Comparison of ENCODE assay signal across 8 mouse cellular contexts in the genomic region with DNA sequence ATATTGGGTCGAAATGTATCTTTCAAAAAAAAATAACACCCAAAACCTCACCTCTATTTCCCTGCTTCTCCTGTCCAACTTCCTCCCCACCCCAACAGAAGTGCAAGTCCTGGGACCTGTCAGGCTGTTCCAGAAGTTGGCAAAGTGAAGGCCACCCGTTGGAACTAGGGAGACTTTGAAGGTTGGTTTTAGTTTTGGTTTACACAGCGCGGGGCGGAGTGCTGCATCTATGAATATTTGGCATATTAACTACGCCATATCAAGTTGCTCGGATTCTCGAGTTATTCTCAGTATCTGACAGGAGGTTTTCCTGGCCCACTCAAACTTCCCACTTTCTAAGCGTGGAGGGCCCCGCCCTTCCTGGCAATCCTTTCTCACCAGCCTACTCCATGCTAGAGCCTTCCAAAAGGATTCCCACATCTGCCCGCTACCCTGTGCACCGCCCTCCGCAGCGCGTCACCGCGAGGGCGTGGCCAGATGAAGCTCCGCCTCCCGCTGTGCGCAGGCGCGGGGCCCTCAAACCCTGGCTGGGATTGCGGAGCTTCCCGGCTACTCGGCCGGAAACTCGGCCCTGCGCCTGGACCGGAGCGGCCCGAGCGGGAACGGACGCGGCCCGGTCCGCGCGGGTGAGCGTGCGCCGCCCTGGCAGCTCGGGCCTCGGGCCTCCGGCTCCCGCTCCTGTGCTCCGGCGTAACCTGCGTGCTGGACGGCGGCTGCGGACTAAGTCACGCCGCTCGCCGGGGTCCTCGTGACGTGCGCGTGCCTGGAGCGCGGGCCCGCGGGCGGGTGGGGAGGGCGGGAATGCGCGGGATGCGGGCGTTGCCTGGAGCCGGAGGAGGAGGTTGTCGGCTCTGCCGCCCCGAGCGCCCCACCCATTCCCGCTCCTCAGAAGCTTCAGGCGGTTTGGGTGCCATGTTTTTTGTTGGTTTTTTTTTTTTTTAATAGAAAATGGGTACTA. TPM values are rescaled to one million over a fixed set of nuclear protein-coding genes. Genes with fewer than 3 reads are reported as not detected.
DNase-seq lines count a peak whose midpoint lies in the region; ATAC-seq lines count a peak whose summit lies in the region.

A gene (plus strand): TSS at position 474 of the 958 bp plus-strand sequence.

- H3K27me3 ChIP-seq in embryonic facial prominence, embryonic 14.5 days (replicated peaks; ENCODE audit: control insufficient read depth, insufficient read depth, low read length), result no peaks in the 10 kb centered on the region
- no peaks in the 10 kb centered on the region for H3K27me3 ChIP-seq in kidney, embryonic 14.5 days (ENCODE audit: control insufficient read depth, insufficient read depth, low read length)
- no peaks in the 10 kb centered on the region for H3K27me3 ChIP-seq in limb, embryonic 15.5 days

- 4% methylated on average over 50 of the region's 78 CpGs for WGBS in embryonic facial prominence, embryonic 14.5 days
- WGBS in kidney, embryonic 14.5 days, result 4% methylated on average over 59 of the region's 78 CpGs
- 3% methylated on average over 74 of the region's 78 CpGs for WGBS in limb, embryonic 15.5 days

- H3K4me1 ChIP-seq in embryonic facial prominence, embryonic 14.5 days (ENCODE audit: control insufficient read depth, insufficient read depth, low read length), result peaks cover 17% of the 10 kb centered on the region
- H3K4me1 ChIP-seq in kidney, embryonic 14.5 days (ENCODE audit: control insufficient read depth, insufficient read depth, low read length), result no peaks in the 10 kb centered on the region
- H3K4me1 ChIP-seq in limb, embryonic 15.5 days, result peaks cover 12% of the 10 kb centered on the region

- H3K4me2 ChIP-seq in embryonic facial prominence, embryonic 14.5 days (ENCODE audit: low read depth, low read length), result peak within 1 kb of the TSS; percentile 59
- H3K4me2 ChIP-seq in kidney, embryonic 14.5 days (replicated peaks; ENCODE audit: low read depth, low read length), result peak within 1 kb of the TSS; percentile 44
- H3K4me2 ChIP-seq in limb, embryonic 15.5 days, result peak within 1 kb of the TSS; percentile 51

- H3K9ac ChIP-seq in embryonic facial prominence, embryonic 14.5 days (ENCODE audit: low read depth, low read length), result peak within 1 kb of the TSS; percentile 94
- H3K9ac ChIP-seq in kidney, embryonic 14.5 days (ENCODE audit: low read depth, low read length), result peak within 1 kb of the TSS; percentile 90
- peak within 1 kb of the TSS; percentile 89 for H3K9ac ChIP-seq in limb, embryonic 15.5 days

- H3K36me3 ChIP-seq in embryonic facial prominence, embryonic 14.5 days (ENCODE audit: control insufficient read depth, insufficient read depth, low read length), result 0 out of 2 replicates have a peak, but pooled peaks cover 11% of the 10 kb centered on the region
- H3K36me3 ChIP-seq in kidney, embryonic 14.5 days (ENCODE audit: control insufficient read depth, insufficient read depth, low read length), result 0 out of 2 replicates have a peak, but pooled peaks cover 3% of the 10 kb centered on the region
- H3K36me3 ChIP-seq in limb, embryonic 15.5 days, result peaks cover 6% of the 10 kb centered on the region; the same call in 1 of the 2 replicates

- peak within 1 kb of the TSS; percentile 69 for H3K4me3 ChIP-seq in embryonic facial prominence, embryonic 14.5 days (ENCODE audit: low read depth, low read length)
- H3K4me3 ChIP-seq in kidney, embryonic 14.5 days (ENCODE audit: low read length), result peak within 1 kb of the TSS; percentile 69
- H3K4me3 ChIP-seq in limb, embryonic 15.5 days, result peak within 1 kb of the TSS; percentile 69

- ATAC-seq in embryonic facial prominence, embryonic 14.5 days (ENCODE audit: low read depth), result peak; percentile 99
- ATAC-seq in kidney, embryonic 14.5 days (ENCODE audit: low FRiP score, low TSS enrichment), result peak; percentile 99
- ATAC-seq in limb, embryonic 15.5 days (ENCODE audit: insufficient number of reproducible peaks, low FRiP score, low TSS enrichment, low read depth), result peak; percentile 99

- no peaks in the 10 kb centered on the region for H3K9me3 ChIP-seq in embryonic facial prominence, embryonic 14.5 days (ENCODE audit: control insufficient read depth, low read length)
- no peaks in the 10 kb centered on the region for H3K9me3 ChIP-seq in kidney, embryonic 14.5 days (ENCODE audit: control insufficient read depth, low read length)
- no peaks in the 10 kb centered on the region for H3K9me3 ChIP-seq in limb, embryonic 15.5 days

- H3K27ac ChIP-seq in embryonic facial prominence, embryonic 14.5 days (replicated peaks; ENCODE audit: low read depth, low read length), result peak within 1 kb of the TSS; percentile 99
- H3K27ac ChIP-seq in kidney, embryonic 14.5 days (ENCODE audit: low read depth, low read length), result peak within 1 kb of the TSS; percentile 98
- peak within 1 kb of the TSS; percentile 99 for H3K27ac ChIP-seq in limb, embryonic 15.5 days

- DNase-seq in 3T3-L1 (ENCODE audit: low read depth, low spot score), result peak; percentile 98
- DNase-seq in adrenal gland, postnatal 4 days (ENCODE audit: low spot score in 2 of 2), result peak; percentile 97 to 98
- DNase-seq in embryonic facial prominence, embryonic 14.5 days (ENCODE audit: low spot score), result peak; percentile 96
- peak; percentile 98 to 99 for DNase-seq in heart, adult 9 months (ENCODE audit: low spot score in 2 of 2)
- DNase-seq in monocyte, adult 2 months (ENCODE audit: low read depth in 1 of 2, low spot score in 2 of 2), result peak; percentile 87 to 98
- DNase-seq in spleen, postnatal 36 days (ENCODE audit: low spot score in 2 of 2), result peak; percentile 92

RNA-seq across cellular contexts. Expression of the gene that starts here (rescaled TPM):
- total RNA-seq in adrenal gland, postnatal 4 days (2021), result 10 to 100 TPM; 16.0 to 16.7 TPM
- polyA plus RNA-seq in embryonic facial prominence, embryonic 14.5 days (2014; fragmentation: Nextera tagmentation; extraction: Ambion mirVana), result 17.0 and 18.7 TPM in 2 replicates
- 12.7 and 19.1 TPM in 2 replicates for polyA plus RNA-seq in kidney, embryonic 14.5 days (2014; fragmentation: Nextera tagmentation; extraction: Ambion mirVana)
- 18.1 and 18.4 TPM in 2 replicates for polyA plus RNA-seq in limb, embryonic 15.5 days (2015; fragmentation: Nextera tagmentation; extraction: Ambion mirVana)

Comparison
In these comparisons a context has a peak if more than half of its experiments do, and no peak if none do; other contexts are left out.
1. Peak in every context shown above with its lines: DNase-seq, ATAC-seq, H3K4me3 ChIP-seq and H3K27ac ChIP-seq.